Mouse (Mus musculus): Measurements from ENCODE around the gene Rundc1. TPM values are rescaled to one million over a fixed set of nuclear protein-coding genes. Genes with fewer than 3 reads are reported as not detected.
A peak's percentile ranks its signal among the peaks of the same experiment; 100 is the strongest.

The Rundc1 gene
- polyA plus RNA-seq, 2 experiments, result 2.9 to 3.9 TPM

DNA sequence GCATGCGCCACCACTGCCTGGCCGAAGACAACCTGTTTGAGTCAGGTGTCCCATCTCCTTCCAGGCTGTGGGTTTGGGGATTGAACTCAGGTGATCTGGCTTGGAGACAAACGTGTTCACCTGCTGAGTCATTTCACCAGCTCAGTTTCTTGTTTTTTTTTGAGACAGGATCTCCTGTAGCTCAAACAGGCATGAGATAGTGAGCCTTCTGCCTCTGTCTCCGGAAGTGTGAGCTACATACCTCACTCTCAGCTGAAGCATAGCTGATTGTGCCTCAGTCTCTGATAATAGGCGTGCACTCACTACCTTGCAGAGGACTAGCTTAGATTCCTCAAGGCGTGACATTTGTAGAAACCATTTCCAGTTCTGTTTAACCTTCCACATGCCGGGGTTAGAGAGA, 59.9 kb downstream of the Rundc1 start:
- H3K27me3 ChIP-seq (ENCODE audit: control insufficient read depth, insufficient read depth, low read length), result no peaks in the 10 kb centered on the region
- peak overlapping the region; percentile 23; the same call in 1 of the 2 replicates for H3K9ac ChIP-seq (replicated peaks)
- H3K36me3 ChIP-seq (replicated peaks; ENCODE audit: control insufficient read depth, insufficient read depth, low read depth), result peaks cover 28% of the 10 kb centered on the region
- H3K4me3 ChIP-seq (ENCODE audit: insufficient read depth in 1 of 2, low read depth in 2 of 2, low read length in 2 of 2), result no peak overlapping the region
- peaks cover 34 to 43% of the 10 kb centered on the region in 2 experiments for H3K4me1 ChIP-seq (replicated peaks; ENCODE audit: control insufficient read depth in 2 of 2, insufficient read depth in 2 of 2, low read length in 1 of 2)
- ATAC-seq (ENCODE audit: insufficient read depth) (peak; percentile 57; the same call in 1 of the 2 replicates), DNase-seq (ENCODE audit: low read depth in 3 of 3, low spot score in 3 of 3) (no peak)
- WGBS (ENCODE audit: insufficient replicate concordance), result 28% methylated on average over 7 of the region's 7 CpGs
- peak overlapping the region; percentile 63 for H3K4me2 ChIP-seq (ENCODE audit: low read depth)
- no peaks in the 10 kb centered on the region for H3K9me3 ChIP-seq (ENCODE audit: control insufficient read depth, low read length)
- TF ChIP-seq CTCF (IDR thresholded peaks at IDR 0.05; ENCODE audit: low read depth) (no peak), EP300 (IDR thresholded peaks at IDR 0.05; ENCODE audit: low read depth) (no peak)
- H3K27ac ChIP-seq, result peak overlapping the region; percentile 72

Small RNA genes lying within 50 kb of the gene (microRNA-seq; reads per million reads assigned to microRNA genes)
- not detected for gene Mir6929

Other genes with a start within 250 kb of the Rundc1 start
- not detected in 2 replicates for gene Ccr10, start 249.6 kb upstream of the Rundc1 start, polyA plus RNA-seq (2012; rRNA removed)
- not detected in 2 replicates for gene Ccr10, start 249.6 kb upstream of the Rundc1 start, polyA plus RNA-seq (2014; fragmentation: Nextera tagmentation; extraction: Ambion mirVana)
- 6.8 and 8.8 TPM in 2 replicates for gene Ezh1, start 198.6 kb upstream of the Rundc1 start, polyA plus RNA-seq (2012; rRNA removed)
- 7.9 and 8.1 TPM in 2 replicates for gene Ezh1, start 198.6 kb upstream of the Rundc1 start, polyA plus RNA-seq (2014; fragmentation: Nextera tagmentation; extraction: Ambion mirVana)
- gene Ramp2, start 179.1 kb upstream of the Rundc1 start, polyA plus RNA-seq (2012; rRNA removed), result 15.1 and 17.5 TPM in 2 replicates
- 19.0 and 19.2 TPM in 2 replicates for gene Ramp2, start 179.1 kb upstream of the Rundc1 start, polyA plus RNA-seq (2014; fragmentation: Nextera tagmentation; extraction: Ambion mirVana)
- 35.1 and 36.3 TPM in 2 replicates for gene Vps25, start 171.4 kb upstream of the Rundc1 start, polyA plus RNA-seq (2012; rRNA removed)
- gene Vps25, start 171.4 kb upstream of the Rundc1 start, polyA plus RNA-seq (2014; fragmentation: Nextera tagmentation; extraction: Ambion mirVana), result 88.6 and 90.0 TPM in 2 replicates
- 5.3 and 5.4 TPM in 2 replicates for gene Wnk4, start 164.5 kb upstream of the Rundc1 start, polyA plus RNA-seq (2012; rRNA removed)
- gene Wnk4, start 164.5 kb upstream of the Rundc1 start, polyA plus RNA-seq (2014; fragmentation: Nextera tagmentation; extraction: Ambion mirVana), result 6.4 and 6.9 TPM in 2 replicates
- gene Cntd1, start 146.1 kb upstream of the Rundc1 start, polyA plus RNA-seq (2012; rRNA removed), result 0.44 and 0.68 TPM in 2 replicates
- 0.44 and 0.72 TPM in 2 replicates for gene Cntd1, start 146.1 kb upstream of the Rundc1 start, polyA plus RNA-seq (2014; fragmentation: Nextera tagmentation; extraction: Ambion mirVana)
- 58.7 and 84.8 TPM in 2 replicates for gene Coa3, start 146.0 kb upstream of the Rundc1 start, polyA plus RNA-seq (2012; rRNA removed)
- 109 and 122 TPM in 2 replicates for gene Coa3, start 146.0 kb upstream of the Rundc1 start, polyA plus RNA-seq (2014; fragmentation: Nextera tagmentation; extraction: Ambion mirVana)
- gene Becn1, start 122.8 kb upstream of the Rundc1 start, polyA plus RNA-seq (2012; rRNA removed), result 22.7 and 60.5 TPM in 2 replicates
- 86.2 and 93.6 TPM in 2 replicates for gene Becn1, start 122.8 kb upstream of the Rundc1 start, polyA plus RNA-seq (2014; fragmentation: Nextera tagmentation; extraction: Ambion mirVana)
- gene Psme3, start 108.9 kb upstream of the Rundc1 start, polyA plus RNA-seq (2012; rRNA removed), result 117 and 123 TPM in 2 replicates
- gene Psme3, start 108.9 kb upstream of the Rundc1 start, polyA plus RNA-seq (2014; fragmentation: Nextera tagmentation; extraction: Ambion mirVana), result 135 and 152 TPM in 2 replicates
- gene Aoc2, start 100.0 kb upstream of the Rundc1 start, polyA plus RNA-seq (2012; rRNA removed), result 4.6 and 4.7 TPM in 2 replicates
- 0.97 and 1.0 TPM in 2 replicates for gene Aoc2, start 100.0 kb upstream of the Rundc1 start, polyA plus RNA-seq (2014; fragmentation: Nextera tagmentation; extraction: Ambion mirVana)
- 0.21 and 0.25 TPM in 2 replicates for gene Aoc3, start 94.5 kb upstream of the Rundc1 start, polyA plus RNA-seq (2012; rRNA removed)
- 0.03 and 0.05 TPM in 2 replicates for gene Aoc3, start 94.5 kb upstream of the Rundc1 start, polyA plus RNA-seq (2014; fragmentation: Nextera tagmentation; extraction: Ambion mirVana)
- 0.02 TPM in 2 replicates for gene G6pc, start 57.5 kb upstream of the Rundc1 start, polyA plus RNA-seq (2012; rRNA removed)
- gene G6pc, start 57.5 kb upstream of the Rundc1 start, polyA plus RNA-seq (2014; fragmentation: Nextera tagmentation; extraction: Ambion mirVana), result 0.04 TPM in 1 of 2 replicates, not detected in the other
- gene Aarsd1, start 7.5 kb upstream of the Rundc1 start, polyA plus RNA-seq (2012; rRNA removed), result 24.7 TPM in 2 replicates
- 39.7 and 42.0 TPM in 2 replicates for gene Aarsd1, start 7.5 kb upstream of the Rundc1 start, polyA plus RNA-seq (2014; fragmentation: Nextera tagmentation; extraction: Ambion mirVana)
- 0.17 and 0.84 TPM in 2 replicates for gene Gm27029, start 289 bp upstream of the Rundc1 start, polyA plus RNA-seq (2012; rRNA removed)
- 2.6 and 3.5 TPM in 2 replicates for gene Gm27029, start 289 bp upstream of the Rundc1 start, polyA plus RNA-seq (2014; fragmentation: Nextera tagmentation; extraction: Ambion mirVana)
- gene Ptges3l, start 248 bp downstream of the Rundc1 start, polyA plus RNA-seq (2012; rRNA removed), result 0.29 and 0.74 TPM in 2 replicates
- gene Ptges3l, start 248 bp downstream of the Rundc1 start, polyA plus RNA-seq (2014; fragmentation: Nextera tagmentation; extraction: Ambion mirVana), result 0.53 and 0.86 TPM in 2 replicates
- gene Rpl27, start 17.2 kb downstream of the Rundc1 start, polyA plus RNA-seq (2012; rRNA removed), result 571 and 987 TPM in 2 replicates
- gene Rpl27, start 17.2 kb downstream of the Rundc1 start, polyA plus RNA-seq (2014; fragmentation: Nextera tagmentation; extraction: Ambion mirVana), result 295 and 303 TPM in 2 replicates
- gene Ifi35, start 23.3 kb downstream of the Rundc1 start, polyA plus RNA-seq (2012; rRNA removed), result 14.0 and 17.2 TPM in 2 replicates
- gene Ifi35, start 23.3 kb downstream of the Rundc1 start, polyA plus RNA-seq (2014; fragmentation: Nextera tagmentation; extraction: Ambion mirVana), result 21.3 and 22.1 TPM in 2 replicates
- 2.9 and 3.1 TPM in 2 replicates for gene Rnd2, start 39.9 kb downstream of the Rundc1 start, polyA plus RNA-seq (2012; rRNA removed)
- gene Rnd2, start 39.9 kb downstream of the Rundc1 start, polyA plus RNA-seq (2014; fragmentation: Nextera tagmentation; extraction: Ambion mirVana), result 1.2 and 1.4 TPM in 2 replicates
- 9.1 TPM in 2 replicates for gene Vat1, start 41.1 kb downstream of the Rundc1 start, polyA plus RNA-seq (2012; rRNA removed)
- gene Vat1, start 41.1 kb downstream of the Rundc1 start, polyA plus RNA-seq (2014; fragmentation: Nextera tagmentation; extraction: Ambion mirVana), result 6.8 and 6.9 TPM in 2 replicates
- gene Brca1, start 126.9 kb downstream of the Rundc1 start, polyA plus RNA-seq (2012; rRNA removed), result 5.7 and 8.6 TPM in 2 replicates
- 14.0 and 15.2 TPM in 2 replicates for gene Brca1, start 126.9 kb downstream of the Rundc1 start, polyA plus RNA-seq (2014; fragmentation: Nextera tagmentation; extraction: Ambion mirVana)
- 20.0 and 24.9 TPM in 2 replicates for gene Nbr1, start 127.1 kb downstream of the Rundc1 start, polyA plus RNA-seq (2012; rRNA removed)
- 28.9 and 33.8 TPM in 2 replicates for gene Nbr1, start 127.1 kb downstream of the Rundc1 start, polyA plus RNA-seq (2014; fragmentation: Nextera tagmentation; extraction: Ambion mirVana)
- 5.7 and 7.3 TPM in 2 replicates for gene Tmem106a, start 157.2 kb downstream of the Rundc1 start, polyA plus RNA-seq (2012; rRNA removed)
- gene Tmem106a, start 157.2 kb downstream of the Rundc1 start, polyA plus RNA-seq (2014; fragmentation: Nextera tagmentation; extraction: Ambion mirVana), result 5.4 and 7.5 TPM in 2 replicates
- gene Gm11634, start 174.2 kb downstream of the Rundc1 start, polyA plus RNA-seq (2012; rRNA removed), result not detected in 2 replicates
- gene Gm11634, start 174.2 kb downstream of the Rundc1 start, polyA plus RNA-seq (2014; fragmentation: Nextera tagmentation; extraction: Ambion mirVana), result not detected in 2 replicates
- 3.8 and 5.7 TPM in 2 replicates for gene Rdm1, start 202.1 kb downstream of the Rundc1 start, polyA plus RNA-seq (2012; rRNA removed)
- gene Rdm1, start 202.1 kb downstream of the Rundc1 start, polyA plus RNA-seq (2014; fragmentation: Nextera tagmentation; extraction: Ambion mirVana), result 9.4 and 10.4 TPM in 2 replicates
- gene Arl4d, start 240.5 kb downstream of the Rundc1 start, polyA plus RNA-seq (2012; rRNA removed), result 0.48 and 0.84 TPM in 2 replicates
- 0.46 and 0.72 TPM in 2 replicates for gene Arl4d, start 240.5 kb downstream of the Rundc1 start, polyA plus RNA-seq (2014; fragmentation: Nextera tagmentation; extraction: Ambion mirVana)